Mouse (Mus musculus): ENCODE data around the gene Myh11. TPM values are rescaled to one million over a fixed set of nuclear protein-coding genes. Genes with fewer than 3 reads are reported as not detected.

Gene Myh11
- total RNA-seq, 1 experiment, result 0.76 TPM

GRCm38 (mm10) chr16:14194164-14194950, 96.8 kb downstream of the Myh11 start:
- no peaks in the 10 kb centered on the region for H3K9me3 ChIP-seq (ENCODE audit: control insufficient read depth, insufficient read depth, low read depth, low read length)
- no peak for DNase-seq (ENCODE audit: low read depth, low spot score)
- H3K4me1 ChIP-seq (ENCODE audit: control insufficient read depth in 2 of 2, insufficient read depth in 2 of 2, low read length in 2 of 2, poor library complexity in 1 of 2), result peaks cover 0 to 4% of the 10 kb centered on the region in 2 experiments; a peak in 2 of 4 replicates
- no peak overlapping the region for H3K9ac ChIP-seq (ENCODE audit: insufficient read depth, low read depth, low read length, poor library complexity, severe bottlenecking)
- H3K4me3 ChIP-seq (ENCODE audit: insufficient read depth in 1 of 2, low read depth in 1 of 2, low read length in 2 of 2, poor library complexity in 1 of 2, severe bottlenecking in 1 of 2), result no peak overlapping the region
- in situ Hi-C loops (cut with MboI; ENCODE audit: low sequenced_read_pairs in 2 of 2, unreplicated experiment in 2 of 2), result no loop called here
- H3K36me3 ChIP-seq (ENCODE audit: control insufficient read depth, insufficient read depth, low read length, poor library complexity, severe bottlenecking), result peaks cover 24% of the 10 kb centered on the region
- no peak for TF ChIP-seq ZC3H11A (IDR thresholded peaks at IDR 0.05; ENCODE audit: borderline replicate concordance, low read depth, low read length)
- no peak for TF ChIP-seq CHD2 (IDR thresholded peaks at IDR 0.05; ENCODE audit: low read depth, low read length)
- TF ChIP-seq ZNF384 (IDR thresholded peaks at IDR 0.05; ENCODE audit: low read depth, low read length), result no peak
- no peak for TF ChIP-seq MAFK (IDR thresholded peaks at IDR 0.05; ENCODE audit: insufficient read depth, low read depth, low read length)
- TF ChIP-seq HCFC1 (IDR thresholded peaks at IDR 0.05; ENCODE audit: borderline replicate concordance, insufficient read depth, low read length), result no peak
- peak overlapping the region; percentile 27; the same call in 1 of the 2 replicates for H3K27ac ChIP-seq (ENCODE audit: insufficient read depth, low read depth, low read length, poor library complexity, severe bottlenecking)

GRCm38 (mm10) chr16:14185516-14185915, 105.7 kb downstream of the Myh11 start:
- H3K36me3 ChIP-seq (ENCODE audit: control insufficient read depth, insufficient read depth, low read length, poor library complexity, severe bottlenecking), result peaks cover 57% of the 10 kb centered on the region
- no peak overlapping the region for H3K27ac ChIP-seq (ENCODE audit: insufficient read depth, low read depth, low read length, poor library complexity, severe bottlenecking)
- H3K9me3 ChIP-seq (ENCODE audit: control insufficient read depth, insufficient read depth, low read depth, low read length), result no peaks in the 10 kb centered on the region
- no peaks in the 10 kb centered on the region for H3K4me1 ChIP-seq (ENCODE audit: control insufficient read depth in 2 of 2, insufficient read depth in 2 of 2, low read length in 2 of 2, poor library complexity in 1 of 2)
- H3K9ac ChIP-seq (ENCODE audit: insufficient read depth, low read depth, low read length, poor library complexity, severe bottlenecking), result no peak overlapping the region
- DNase-seq (ENCODE audit: low read depth, low spot score), result no peak
- H3K4me3 ChIP-seq (ENCODE audit: insufficient read depth in 1 of 2, low read depth in 1 of 2, low read length in 2 of 2, poor library complexity in 1 of 2, severe bottlenecking in 1 of 2), result no peak overlapping the region
- in situ Hi-C loops (cut with MboI; ENCODE audit: low sequenced_read_pairs in 2 of 2, unreplicated experiment in 2 of 2), result no loop called here
- TF ChIP-seq ZC3H11A (IDR thresholded peaks at IDR 0.05; ENCODE audit: borderline replicate concordance, low read depth, low read length), result no peak

GRCm38 (mm10) chr16:14183856-14184255, 107.3 kb downstream of the Myh11 start:
- TF ChIP-seq CHD2 (IDR thresholded peaks at IDR 0.05; ENCODE audit: low read depth, low read length) (no peak), HCFC1 (IDR thresholded peaks at IDR 0.05; ENCODE audit: borderline replicate concordance, insufficient read depth, low read length) (no peak), ZC3H11A (IDR thresholded peaks at IDR 0.05; ENCODE audit: borderline replicate concordance, low read depth, low read length) (no peak), MAFK (IDR thresholded peaks at IDR 0.05; ENCODE audit: insufficient read depth, low read depth, low read length) (no peak), ZNF384 (IDR thresholded peaks at IDR 0.05; ENCODE audit: low read depth, low read length) (no peak)
- in situ Hi-C loops (cut with MboI; ENCODE audit: low sequenced_read_pairs in 2 of 2, unreplicated experiment in 2 of 2), result no loop called here
- Histone ChIP-seq H3K36me3 (ENCODE audit: control insufficient read depth, insufficient read depth, low read length, poor library complexity, severe bottlenecking) (peaks cover 49% of the 10 kb centered on the region), H3K4me3 (ENCODE audit: insufficient read depth in 1 of 2, low read depth in 1 of 2, low read length in 2 of 2, poor library complexity in 1 of 2, severe bottlenecking in 1 of 2) (no peak overlapping the region), H3K9ac (ENCODE audit: insufficient read depth, low read depth, low read length, poor library complexity, severe bottlenecking) (no peak overlapping the region), H3K9me3 (ENCODE audit: control insufficient read depth, insufficient read depth, low read depth, low read length) (no peaks in the 10 kb centered on the region), H3K27ac (ENCODE audit: insufficient read depth, low read depth, low read length, poor library complexity, severe bottlenecking) (no peak overlapping the region), H3K4me1 (ENCODE audit: control insufficient read depth in 2 of 2, insufficient read depth in 2 of 2, low read length in 2 of 2, poor library complexity in 1 of 2) (no peaks in the 10 kb centered on the region)
- no peak for DNase-seq (ENCODE audit: low read depth, low spot score)

- Histone ChIP-seq H3K9me3 (ENCODE audit: control insufficient read depth, insufficient read depth, low read depth, low read length) (no peaks in the 10 kb centered on the region), H3K4me1 (ENCODE audit: control insufficient read depth in 2 of 2, insufficient read depth in 2 of 2, low read length in 2 of 2, poor library complexity in 1 of 2) (peaks cover 0 to 3% of the 10 kb centered on the region in 2 experiments; a peak in 2 of 4 replicates), H3K27ac (ENCODE audit: insufficient read depth, low read depth, low read length, poor library complexity, severe bottlenecking) (no peak overlapping the region), H3K36me3 (ENCODE audit: control insufficient read depth, insufficient read depth, low read length, poor library complexity, severe bottlenecking) (peaks cover 48% of the 10 kb centered on the region), H3K9ac (ENCODE audit: insufficient read depth, low read depth, low read length, poor library complexity, severe bottlenecking) (no peak overlapping the region), H3K4me3 (ENCODE audit: insufficient read depth in 1 of 2, low read depth in 1 of 2, low read length in 2 of 2, poor library complexity in 1 of 2, severe bottlenecking in 1 of 2) (no peak overlapping the region)
- no peak for TF ChIP-seq CHD2 (IDR thresholded peaks at IDR 0.05; ENCODE audit: low read depth, low read length)
- no peak for TF ChIP-seq HCFC1 (IDR thresholded peaks at IDR 0.05; ENCODE audit: borderline replicate concordance, insufficient read depth, low read length)
- TF ChIP-seq ZC3H11A (IDR thresholded peaks at IDR 0.05; ENCODE audit: borderline replicate concordance, low read depth, low read length), result no peak
- TF ChIP-seq ZNF384 (IDR thresholded peaks at IDR 0.05; ENCODE audit: low read depth, low read length), result no peak
- TF ChIP-seq MAFK (IDR thresholded peaks at IDR 0.05; ENCODE audit: insufficient read depth, low read depth, low read length), result no peak
- no peak for DNase-seq (ENCODE audit: low read depth, low spot score)
- in situ Hi-C loops (cut with MboI; ENCODE audit: low sequenced_read_pairs in 2 of 2, unreplicated experiment in 2 of 2), result no loop called here
Measured at GRCm38 (mm10) chr16:14182360-14182759, 108.8 kb downstream of the Myh11 start.

Measured in ES-E14 (cell line).